Mouse (Mus musculus): ENCODE data around the gene C1qb.

Gene C1qb

GRCm38 (mm10) chr4:136893691-136894543 lies 7.9 kb upstream of the C1qb start:
- no peak for DNase-seq (ENCODE audit: low spot score in 2 of 2)

- no peak for DNase-seq (ENCODE audit: low spot score in 2 of 2)
Observed at GRCm38 (mm10) chr4:136892811-136893210, 6.8 kb upstream of the C1qb start, which contains the start of gene C1qc. Gene C1qc, minus strand, starts transcription at chr4:136893065.

GRCm38 (mm10) chr4:136892371-136892770 lies 6.4 kb upstream of the C1qb start:
- DNase-seq (ENCODE audit: low spot score in 2 of 2): no peak

GRCm38 (mm10) chr4:136891115-136891514 lies 5.1 kb upstream of the C1qb start:
- no peak for DNase-seq (ENCODE audit: low spot score in 2 of 2)

GRCm38 (mm10) chr4:136889981-136890380 lies 4.0 kb upstream of the C1qb start:
- DNase-seq (ENCODE audit: low spot score in 2 of 2): no peak

- no peak for DNase-seq (ENCODE audit: low spot score in 2 of 2)
Observed at GRCm38 (mm10) chr4:136887714-136888113, 1.7 kb upstream of the C1qb start.

- DNase-seq (ENCODE audit: low spot score in 2 of 2): no peak
Observed at GRCm38 (mm10) chr4:136878601-136879000, 7.4 kb downstream of the C1qb start.

- no peak for DNase-seq (ENCODE audit: low spot score in 2 of 2)
Observed at GRCm38 (mm10) chr4:136878171-136878570, 7.8 kb downstream of the C1qb start.

GRCm38 (mm10) chr4:136876971-136877370 lies 9.0 kb downstream of the C1qb start:
- no peak for DNase-seq (ENCODE audit: low spot score in 2 of 2)

- DNase-seq (ENCODE audit: low spot score in 2 of 2): no peak
Observed at GRCm38 (mm10) chr4:136875012-136875411, 11.0 kb downstream of the C1qb start.

- DNase-seq (ENCODE audit: low spot score in 2 of 2): no peak
Observed at GRCm38 (mm10) chr4:136868371-136868770, 17.6 kb downstream of the C1qb start.

- no peak for DNase-seq (ENCODE audit: low spot score in 2 of 2)
Observed at GRCm38 (mm10) chr4:136867690-136868345, 18.2 kb downstream of the C1qb start.

- DNase-seq (ENCODE audit: low spot score in 2 of 2): no peak
Observed at GRCm38 (mm10) chr4:136865531-136865930, 20.5 kb downstream of the C1qb start.

- DNase-seq (ENCODE audit: low spot score in 2 of 2): no peak
Observed at GRCm38 (mm10) chr4:136864751-136865470, 21.1 kb downstream of the C1qb start.

GRCm38 (mm10) chr4:136863517-136863916 lies 22.5 kb downstream of the C1qb start:
- DNase-seq (ENCODE audit: low spot score in 2 of 2): no peak

GRCm38 (mm10) chr4:136862411-136862810 lies 23.6 kb downstream of the C1qb start:
- no peak for DNase-seq (ENCODE audit: low spot score in 2 of 2)

- DNase-seq (ENCODE audit: low spot score in 2 of 2): no peak
Observed at GRCm38 (mm10) chr4:136861806-136862205, 24.2 kb downstream of the C1qb start.

GRCm38 (mm10) chr4:136860022-136860421 lies 26.0 kb downstream of the C1qb start:
- DNase-seq (ENCODE audit: low spot score in 2 of 2): no peak

- no peak for DNase-seq (ENCODE audit: low spot score in 2 of 2)
Observed at GRCm38 (mm10) chr4:136855081-136855480, 30.9 kb downstream of the C1qb start.

GRCm38 (mm10) chr4:136852989-136853388 lies 33.0 kb downstream of the C1qb start:
- no peak for DNase-seq (ENCODE audit: low spot score in 2 of 2)

- DNase-seq (ENCODE audit: low spot score in 2 of 2): no peak
Observed at GRCm38 (mm10) chr4:136852119-136852518, 33.9 kb downstream of the C1qb start.

- DNase-seq (ENCODE audit: low spot score in 2 of 2): no peak
Observed at GRCm38 (mm10) chr4:136848565-136848964, 37.4 kb downstream of the C1qb start.
